Mouse (Mus musculus) myocyte (in vitro differentiated cells): ENCODE measurements around the gene Col9a1. TPM values are rescaled to one million over a fixed set of nuclear protein-coding genes. Genes with fewer than 3 reads are reported as not detected.

ENCODE experiments used
- H3K27me3 ChIP-seq: one replicate; pipeline ENCODE4 v1.6.1; 2011; ENCODE audit not compliant: control insufficient read depth, insufficient read depth, insufficient read length
- H3K36me3 ChIP-seq: one replicate; pipeline ENCODE4 v1.6.1; 2011; ENCODE audit not compliant: control insufficient read depth, insufficient read depth
- H3K4me2 ChIP-seq: one replicate; pipeline ENCODE4 v1.6.1; 2011; ENCODE audit warnings: low read depth, control low read depth
- H3K4me3 ChIP-seq: one replicate; pipeline ENCODE4 v1.5.1; 2011; ENCODE audit warnings: mild to moderate bottlenecking, control low read depth, moderate library complexity
- H3K79me2 ChIP-seq: one replicate; pipeline ENCODE4 v1.6.1; 2011; ENCODE audit not compliant: control insufficient read depth, insufficient read depth
- H3ac ChIP-seq: one replicate; pipeline ENCODE4 v1.6.1; 2011; ENCODE audit not compliant: control insufficient read depth, insufficient read length
- CEBPB ChIP-seq: IDR thresholded peaks from 2 replicates; pipeline ENCODE4 v1.6.1; 2011; ENCODE audit warnings: mild to moderate bottlenecking, moderate library complexity; ENCODE audit not compliant: poor library complexity, insufficient read depth, severe bottlenecking
- E2F4 ChIP-seq: IDR thresholded peaks from one replicate; pipeline ENCODE4 v1.6.1; 2011; ENCODE audit warnings: mild to moderate bottlenecking, control low read depth, moderate library complexity; ENCODE audit not compliant: insufficient read depth
- MAX ChIP-seq: IDR thresholded peaks from one replicate; pipeline ENCODE4 v1.6.1; 2011; ENCODE audit warnings: low read depth, mild to moderate bottlenecking, control low read depth
- MYOD1 ChIP-seq, 3 experiments: IDR thresholded peaks; one replicate each; pipeline ENCODE4 v1.6.1; 2011; ENCODE audit warnings: control low read depth in 2 of 3, low read depth in 2 of 3, mild to moderate bottlenecking in 2 of 3, moderate library complexity in 1 of 3; ENCODE audit not compliant: insufficient read length in 2 of 3, control insufficient read depth in 1 of 3
- MYOG ChIP-seq, 3 experiments: IDR thresholded peaks; one replicate each; pipeline ENCODE4 v1.6.1; 2011; ENCODE audit warnings: control low read depth in 2 of 3, low read depth in 2 of 3, mild to moderate bottlenecking in 2 of 3; ENCODE audit not compliant: insufficient read length in 2 of 3, control insufficient read depth in 1 of 3, insufficient read depth in 1 of 3
- POLR2A ChIP-seq: IDR thresholded peaks from one replicate; pipeline ENCODE4 v1.6.1; 2011; ENCODE audit warnings: low read depth, mild to moderate bottlenecking, control low read depth, moderate library complexity; ENCODE audit not compliant: insufficient read length
- POLR2AphosphoS2 ChIP-seq: IDR thresholded peaks from one replicate; pipeline ENCODE4 v1.6.1; 2011; ENCODE audit warnings: low read depth, control low read depth; ENCODE audit not compliant: insufficient read length
- REST ChIP-seq: IDR thresholded peaks from one replicate; pipeline ENCODE4 v1.6.1; 2011; ENCODE audit warnings: mild to moderate bottlenecking, control low read depth, moderate library complexity; ENCODE audit not compliant: insufficient read depth, insufficient read length
- SRF ChIP-seq: IDR thresholded peaks from one replicate; pipeline ENCODE4 v1.6.1; 2011; ENCODE audit warnings: low read depth; ENCODE audit not compliant: control insufficient read depth, insufficient read length
- TCF12 ChIP-seq: IDR thresholded peaks from one replicate; pipeline ENCODE4 v1.6.1; 2011; ENCODE audit warnings: mild to moderate bottlenecking, control low read depth; ENCODE audit not compliant: poor library complexity, insufficient read depth, severe bottlenecking
- TCF3 ChIP-seq: IDR thresholded peaks from one replicate; pipeline ENCODE4 v1.6.1; 2011; ENCODE audit warnings: low read depth, control low read depth; ENCODE audit not compliant: insufficient read length
- USF1 ChIP-seq: IDR thresholded peaks from one replicate; pipeline ENCODE4 v1.6.1; 2011; ENCODE audit warnings: low read depth, mild to moderate bottlenecking, control low read depth, moderate library complexity
- polyA plus RNA-seq: library from polyadenylated mRNA; unstranded; fragments of >200 nt; fragmentation: generic; extraction: Trizol; gene quantifications from one replicate; pipeline ENCODE4 v1.2.1, GENCODE M21; 2012; ENCODE audit warnings: missing spikeins

Gene Col9a1
- polyA plus RNA-seq, 1 experiment: not detected

GRCm38 (mm10) chr1:24140555-24140954, 36.9 kb upstream of the Col9a1 start:
- Histone ChIP-seq H3K4me2 (no peak overlapping the region), H3K27me3 (no peaks in the 10 kb centered on the region), H3K4me3 (no peak overlapping the region), H3K79me2 (no peaks in the 10 kb centered on the region), H3ac (no peak overlapping the region), H3K36me3 (no peaks in the 10 kb centered on the region)
- TF ChIP-seq TCF12 (no peak), TCF3 (no peak), POLR2AphosphoS2 (no peak), USF1 (no peak)

- no peak overlapping the region for H3K4me3 ChIP-seq
- H3ac ChIP-seq: no peak overlapping the region
- H3K36me3 ChIP-seq: no peaks in the 10 kb centered on the region
- H3K4me2 ChIP-seq: no peak overlapping the region
- TF ChIP-seq MYOD1 (IDR thresholded peaks at IDR 0.05; ENCODE audit: control insufficient read depth in 1 of 3, insufficient read length in 2 of 3, low read depth in 2 of 3) (no peak), TCF3 (no peak), CEBPB (no peak), POLR2A (no peak)
- H3K27me3 ChIP-seq: no peaks in the 10 kb centered on the region
- H3K79me2 ChIP-seq: no peaks in the 10 kb centered on the region
Measured at GRCm38 (mm10) chr1:24143504-24143903, 33.9 kb upstream of the Col9a1 start.

GRCm38 (mm10) chr1:24157751-24158150, 19.7 kb upstream of the Col9a1 start:
- no peak for TF ChIP-seq MAX
- no peak for TF ChIP-seq SRF
- no peak for TF ChIP-seq MYOD1 (IDR thresholded peaks at IDR 0.05; ENCODE audit: control insufficient read depth in 1 of 3, insufficient read length in 2 of 3, low read depth in 2 of 3)
- no peak for TF ChIP-seq CEBPB
- no peak for TF ChIP-seq USF1
- no peak for TF ChIP-seq REST
- no peak for TF ChIP-seq MYOG (IDR thresholded peaks at IDR 0.05; ENCODE audit: control insufficient read depth in 1 of 3, insufficient read depth in 1 of 3, insufficient read length in 2 of 3, low read depth in 2 of 3)
- TF ChIP-seq POLR2A: no peak
- TF ChIP-seq TCF3: no peak
- no peak for TF ChIP-seq E2F4
- no peak for TF ChIP-seq POLR2AphosphoS2
- TF ChIP-seq TCF12: no peak
- no peaks in the 10 kb centered on the region for H3K79me2 ChIP-seq
- no peak overlapping the region for H3K4me2 ChIP-seq
- H3K4me3 ChIP-seq: no peak overlapping the region
- H3ac ChIP-seq: no peak overlapping the region
- no peaks in the 10 kb centered on the region for H3K36me3 ChIP-seq
- no peaks in the 10 kb centered on the region for H3K27me3 ChIP-seq

- H3K4me3 ChIP-seq: no peak overlapping the region
- H3K27me3 ChIP-seq: no peaks in the 10 kb centered on the region
- TF ChIP-seq MYOG (IDR thresholded peaks at IDR 0.05; ENCODE audit: control insufficient read depth in 1 of 3, insufficient read depth in 1 of 3, insufficient read length in 2 of 3, low read depth in 2 of 3) (no peak), REST (no peak)
Measured at GRCm38 (mm10) chr1:24169410-24169809, 8.0 kb upstream of the Col9a1 start.

GRCm38 (mm10) chr1:24171205-24171866, 6.1 kb upstream of the Col9a1 start:
- H3K79me2 ChIP-seq: no peaks in the 10 kb centered on the region
- H3K36me3 ChIP-seq: no peaks in the 10 kb centered on the region
- no peaks in the 10 kb centered on the region for H3K27me3 ChIP-seq
- H3ac ChIP-seq: no peak overlapping the region
- H3K4me2 ChIP-seq: no peak overlapping the region
- no peak for TF ChIP-seq MAX
- TF ChIP-seq CEBPB: no peak
- TF ChIP-seq USF1: no peak
- TF ChIP-seq POLR2A: no peak
- TF ChIP-seq TCF3: no peak
- TF ChIP-seq REST: no peak
- TF ChIP-seq E2F4: no peak
- TF ChIP-seq TCF12: no peak
- no peak for TF ChIP-seq POLR2AphosphoS2
- no peak for TF ChIP-seq MYOG (IDR thresholded peaks at IDR 0.05; ENCODE audit: control insufficient read depth in 1 of 3, insufficient read depth in 1 of 3, insufficient read length in 2 of 3, low read depth in 2 of 3)
- H3K4me3 ChIP-seq: no peak overlapping the region

More at GRCm38 (mm10) chr1:24169410-24169809, 8.0 kb upstream of the Col9a1 start:
- no peak overlapping the region for H3K4me2 ChIP-seq
- H3K36me3 ChIP-seq: no peaks in the 10 kb centered on the region
- no peaks in the 10 kb centered on the region for H3K79me2 ChIP-seq
- H3ac ChIP-seq: no peak overlapping the region

- no peaks in the 10 kb centered on the region for H3K79me2 ChIP-seq
- H3K36me3 ChIP-seq: no peaks in the 10 kb centered on the region
- TF ChIP-seq USF1 (no peak), MYOG (IDR thresholded peaks at IDR 0.05; ENCODE audit: control insufficient read depth in 1 of 3, insufficient read depth in 1 of 3, insufficient read length in 2 of 3, low read depth in 2 of 3) (no peak), TCF3 (no peak), CEBPB (no peak), E2F4 (no peak), MAX (no peak), SRF (no peak), POLR2AphosphoS2 (no peak), REST (no peak), MYOD1 (IDR thresholded peaks at IDR 0.05; ENCODE audit: control insufficient read depth in 1 of 3, insufficient read length in 2 of 3, low read depth in 2 of 3) (no peak), TCF12 (no peak), POLR2A (no peak)
- no peak overlapping the region for H3K4me2 ChIP-seq
- H3K27me3 ChIP-seq: no peaks in the 10 kb centered on the region
- no peak overlapping the region for H3K4me3 ChIP-seq
- H3ac ChIP-seq: no peak overlapping the region
Measured at GRCm38 (mm10) chr1:24171898-24172297, 5.5 kb upstream of the Col9a1 start.
